Mouse (Mus musculus): ENCODE measurements around the gene Btbd16.
A peak's percentile ranks its signal among the peaks of the same experiment; 100 is the strongest.

The Btbd16 gene

DNA sequence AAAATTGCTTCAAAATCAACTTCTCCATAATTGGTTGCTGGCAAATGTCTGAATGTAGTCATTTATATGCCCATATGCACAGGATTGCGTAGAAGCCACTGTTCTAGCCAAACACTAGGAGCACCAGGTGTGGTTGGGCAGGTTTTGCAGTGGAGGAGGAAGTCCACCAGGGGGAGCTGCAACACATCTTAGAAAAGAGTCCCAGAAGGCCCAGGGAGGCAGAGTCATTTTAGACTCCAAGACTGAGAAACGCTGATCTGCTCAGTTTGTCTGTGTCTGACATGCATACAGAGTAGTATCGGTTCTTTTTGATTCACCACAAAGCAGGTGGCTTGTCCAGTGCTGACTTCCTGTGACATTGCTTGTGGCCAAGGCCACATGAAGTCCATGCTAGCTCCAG lies 3.2 kb upstream of the Btbd16 start:
- peak; percentile 44 for DNase-seq (ENCODE audit: low spot score)

GRCm38 (mm10) chr7:130773171-130773830 lies 568 bp upstream of the Btbd16 start:
- DNase-seq (ENCODE audit: low spot score), result no peak

- DNase-seq (ENCODE audit: low spot score), result peak; percentile 73
These were observed 7.1 kb downstream of the Btbd16 start for GRCm38 (mm10) chr7:130780866-130781419.

- DNase-seq (ENCODE audit: low spot score), result no peak
These were observed 8.7 kb downstream of the Btbd16 start for GRCm38 (mm10) chr7:130782501-130783050.

DNA sequence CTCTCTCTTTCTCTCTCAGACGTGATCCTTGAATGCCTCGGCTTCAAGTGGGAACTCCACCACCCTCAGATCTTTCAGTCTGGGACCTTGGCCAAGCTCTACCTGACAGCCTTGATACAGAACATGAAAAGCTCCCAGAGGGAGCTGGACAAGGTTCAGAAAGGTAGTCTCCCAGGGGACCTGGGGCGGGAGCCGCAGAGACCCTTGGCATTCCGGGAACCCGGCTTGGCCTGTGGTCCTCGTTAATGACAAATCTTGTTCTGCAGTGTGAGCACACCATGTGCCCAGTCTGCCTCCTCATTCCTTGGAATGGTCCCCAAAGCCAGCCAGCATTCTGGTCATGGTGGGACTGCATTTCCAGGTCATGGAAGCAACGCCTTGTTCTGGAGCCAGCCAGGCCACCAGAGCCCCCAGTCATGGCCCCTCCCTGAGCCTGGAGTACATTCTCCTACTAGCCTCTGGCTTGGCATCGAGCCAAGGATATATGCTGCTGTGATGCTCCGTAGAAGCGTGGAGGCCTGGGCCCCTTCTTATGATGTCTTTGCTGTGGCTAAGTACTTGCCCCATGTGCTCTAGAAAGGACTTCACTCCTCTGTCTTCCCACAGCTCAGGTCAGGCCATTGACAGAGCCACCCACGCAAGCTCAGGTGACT lies 12.2 kb downstream of the Btbd16 start:
- no peak for DNase-seq (ENCODE audit: low spot score)

GRCm38 (mm10) chr7:130786708-130787107 lies 12.8 kb downstream of the Btbd16 start:
- DNase-seq (ENCODE audit: low spot score), result peak; percentile 85

- no peak for DNase-seq (ENCODE audit: low spot score)
These were observed 13.7 kb downstream of the Btbd16 start for GRCm38 (mm10) chr7:130787537-130787936.

DNA sequence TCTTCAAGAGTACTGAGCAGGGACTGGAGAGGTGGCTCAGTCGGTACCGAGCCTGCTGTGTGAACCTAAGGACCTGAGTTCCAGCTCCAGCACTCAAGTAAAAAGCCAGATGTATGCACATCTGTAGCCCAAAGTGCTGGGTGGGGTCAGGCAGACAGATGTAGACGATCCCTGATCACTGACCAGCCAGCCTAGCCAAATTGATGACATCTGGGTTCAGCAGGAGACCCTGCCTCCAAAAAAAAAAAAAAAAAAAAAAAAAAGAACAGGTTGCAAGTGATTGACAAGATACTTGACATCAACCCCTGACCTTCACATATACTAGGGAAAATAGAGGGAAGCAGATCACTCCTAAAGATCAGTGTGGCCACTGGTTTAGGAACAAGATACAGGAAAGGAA lies 15.1 kb downstream of the Btbd16 start:
- no peak for DNase-seq (ENCODE audit: low spot score)

DNA sequence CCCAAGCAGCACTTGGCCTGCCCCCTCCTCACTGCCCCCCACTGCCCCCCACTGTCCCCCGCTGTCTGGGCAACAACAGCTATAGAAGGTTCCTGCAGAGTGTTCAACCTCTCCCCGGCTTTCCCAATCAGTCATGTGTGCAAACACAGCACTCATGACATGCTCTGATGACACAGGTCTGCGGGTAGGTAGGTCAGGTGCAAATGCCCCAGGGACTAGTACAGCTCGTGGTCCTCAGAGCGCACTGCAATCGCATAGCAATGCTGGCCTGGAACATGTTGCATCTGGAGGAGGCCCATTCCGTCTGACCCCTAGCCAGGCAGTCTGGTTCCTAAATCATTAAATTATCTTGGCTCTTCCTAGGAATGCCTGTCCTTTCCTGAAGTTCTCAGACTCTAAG lies 15.6 kb downstream of the Btbd16 start:
- DNase-seq (ENCODE audit: low spot score), result no peak

GRCm38 (mm10) chr7:130793671-130794070 lies 19.8 kb downstream of the Btbd16 start:
- no peak for DNase-seq (ENCODE audit: low spot score)

GRCm38 (mm10) chr7:130796786-130797185 lies 22.9 kb downstream of the Btbd16 start:
- DNase-seq (ENCODE audit: low spot score), result no peak

DNA sequence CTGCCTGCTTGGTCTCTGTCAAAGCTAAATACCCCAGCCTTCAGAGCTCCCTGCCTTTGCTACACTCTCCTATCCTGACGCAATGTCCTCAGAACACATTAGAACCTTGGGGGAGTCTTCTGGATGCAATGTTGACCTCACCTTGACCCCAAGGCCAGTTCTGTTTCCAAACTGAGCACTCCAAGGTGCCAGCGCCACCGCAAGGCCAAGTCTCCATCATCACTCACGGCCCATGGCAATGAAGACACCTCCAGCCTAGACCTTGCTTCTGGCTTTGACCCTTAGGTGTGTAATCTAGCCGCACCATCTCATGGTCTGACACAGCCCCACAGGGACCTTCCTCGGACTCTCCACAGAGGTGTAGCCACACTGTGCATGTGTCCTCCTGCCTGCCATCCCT lies 23.7 kb downstream of the Btbd16 start:
- DNase-seq (ENCODE audit: low spot score), result no peak

DNA sequence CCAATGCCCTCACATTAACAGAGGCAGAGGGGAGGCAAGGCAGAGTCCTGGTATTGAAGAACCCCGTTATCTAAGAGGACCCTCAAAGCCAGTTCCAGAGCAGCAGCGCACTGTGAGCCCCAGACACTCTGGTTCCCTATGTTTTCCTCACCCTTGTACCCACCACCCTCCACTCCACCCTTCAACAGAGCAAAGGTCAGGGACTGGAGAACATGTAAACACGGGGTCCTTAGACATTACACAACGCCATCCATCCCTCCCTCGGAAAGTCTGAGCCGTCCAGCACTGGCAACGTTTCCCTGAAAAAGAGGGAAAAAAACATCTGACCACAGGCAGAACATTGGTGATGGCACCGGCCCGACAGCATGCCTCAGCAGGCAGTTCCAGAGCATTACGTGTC lies 25.5 kb downstream of the Btbd16 start:
- DNase-seq (ENCODE audit: low spot score), result no peak

GRCm38 (mm10) chr7:130800681-130801080 lies 26.8 kb downstream of the Btbd16 start:
- DNase-seq (ENCODE audit: low spot score), result no peak

DNA sequence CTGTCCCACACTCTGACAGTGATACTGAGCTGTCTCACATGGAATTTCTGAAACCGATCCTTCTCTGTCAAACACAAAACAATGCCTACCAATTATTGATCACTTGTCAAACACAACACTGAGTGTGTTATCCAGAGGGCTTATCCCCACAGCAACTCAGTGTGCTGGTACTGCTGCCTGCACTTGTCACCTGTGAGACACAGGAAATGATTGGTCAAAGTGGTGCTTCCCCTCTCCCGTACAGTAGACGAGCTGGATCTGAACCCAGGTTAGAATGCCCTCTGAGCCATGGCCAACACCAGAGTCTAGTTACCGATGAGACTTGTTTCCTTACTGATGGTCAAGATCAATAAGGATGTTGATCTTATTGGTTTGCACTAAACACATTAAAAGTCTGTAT lies 27.9 kb downstream of the Btbd16 start:
- DNase-seq (ENCODE audit: low spot score), result no peak

GRCm38 (mm10) chr7:130803251-130803825 lies 29.5 kb downstream of the Btbd16 start:
- DNase-seq (ENCODE audit: low spot score), result peak; percentile 25

DNA sequence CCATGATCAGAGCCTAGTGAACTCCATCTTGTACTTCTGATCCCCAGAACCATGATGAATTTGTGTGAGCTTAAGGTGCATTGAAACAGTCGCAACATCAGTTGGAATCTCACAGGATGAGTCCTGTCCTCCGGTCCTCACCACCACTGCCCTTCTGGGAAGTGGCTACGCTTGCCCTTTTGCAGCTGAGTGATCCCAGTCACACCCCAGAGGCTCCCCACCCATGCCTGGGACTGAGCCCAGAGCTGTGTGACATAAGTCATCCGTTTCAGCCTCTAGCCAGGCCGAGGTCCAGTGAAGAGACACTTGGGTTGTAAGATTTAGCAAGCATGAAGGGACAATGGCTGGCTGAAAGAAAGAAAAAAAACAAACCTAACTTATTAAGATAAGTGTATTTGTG lies 31.1 kb downstream of the Btbd16 start:
- no peak for DNase-seq (ENCODE audit: low spot score)

GRCm38 (mm10) chr7:130807749-130808148 lies 33.9 kb downstream of the Btbd16 start:
- peak; percentile 73 for DNase-seq (ENCODE audit: low spot score)

- no peak for DNase-seq (ENCODE audit: low spot score)
These were observed 34.8 kb downstream of the Btbd16 start for GRCm38 (mm10) chr7:130808694-130809093.

DNA sequence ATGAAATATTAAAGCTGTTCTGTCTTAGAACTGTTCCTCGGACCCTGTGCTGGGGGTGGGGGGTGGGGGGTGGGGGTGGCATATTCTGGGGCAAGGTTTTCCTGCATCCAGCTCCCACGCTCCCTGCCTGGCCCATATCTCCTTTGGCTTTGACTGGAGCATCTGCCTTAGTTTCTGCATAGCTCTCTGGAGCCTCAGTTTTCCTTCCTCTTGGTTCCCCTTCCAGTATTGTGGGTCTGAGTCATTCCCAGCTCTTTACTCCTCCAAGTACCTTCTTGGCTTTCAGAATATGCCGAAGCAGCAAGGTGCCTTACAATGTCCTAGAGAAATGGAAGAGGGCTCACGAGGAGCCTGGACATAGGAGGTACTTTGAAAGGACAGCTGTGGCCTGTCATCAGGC lies 36.4 kb downstream of the Btbd16 start:
- no peak for DNase-seq (ENCODE audit: low spot score)

DNA sequence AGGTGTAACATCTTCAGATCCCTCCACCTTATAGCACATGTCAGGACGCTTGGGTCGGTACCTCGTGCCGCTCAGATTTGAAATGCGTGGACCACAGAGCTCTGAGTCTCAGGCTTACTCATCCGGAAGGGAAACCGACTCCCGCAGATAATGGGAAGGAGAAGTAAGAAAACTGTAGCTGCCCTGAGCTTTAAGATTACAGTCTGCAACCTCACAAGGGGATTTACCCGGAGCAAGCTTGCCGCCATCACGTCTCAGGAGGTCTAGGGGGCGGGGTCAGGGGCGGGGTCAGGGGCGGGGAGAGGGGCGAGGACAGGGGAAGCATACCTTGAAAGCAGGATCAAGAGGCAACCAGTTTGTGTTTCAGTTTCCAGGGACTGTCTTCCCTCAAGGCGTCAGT lies 38.5 kb downstream of the Btbd16 start:
- no peak for DNase-seq (ENCODE audit: low spot score)

DNA sequence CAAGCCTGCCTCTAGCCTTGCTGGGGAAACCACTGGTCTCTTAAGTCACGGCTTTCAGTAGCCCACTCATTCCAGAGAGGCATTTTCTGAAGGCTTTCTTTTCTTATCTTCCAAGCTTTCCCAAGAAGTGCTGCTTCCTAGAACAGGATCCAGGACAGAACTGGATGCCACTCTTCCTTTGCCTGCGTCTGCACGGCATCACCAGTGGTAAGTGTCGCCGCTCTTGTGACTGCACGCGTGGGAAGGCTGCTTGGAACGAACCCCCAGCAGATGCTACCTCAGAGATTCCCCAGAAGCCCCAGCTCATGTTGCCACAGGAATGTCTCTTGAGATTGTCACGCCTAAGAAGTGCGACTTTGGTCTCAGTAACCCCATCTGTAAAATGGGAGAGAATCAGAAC lies 41.7 kb downstream of the Btbd16 start:
- DNase-seq (ENCODE audit: low spot score), result no peak

- no peak for DNase-seq (ENCODE audit: low spot score)
These were observed 42.4 kb downstream of the Btbd16 start for GRCm38 (mm10) chr7:130816243-130816642.
